Mouse (Mus musculus) MEL (cell line): ENCODE measurements around the gene Zmynd10. TPM values are rescaled to one million over a fixed set of nuclear protein-coding genes. Genes with fewer than 3 reads are reported as not detected.

Source experiments
- DNase-seq: peaks from one replicate; pipeline ENCODE4 v3.0.0; 2011; ENCODE audit warnings: low read depth, low spot score
- H3K27ac ChIP-seq: 2 replicates; pipeline ENCODE4 v1.5.1; 2012; ENCODE audit warnings: low read depth, mild to moderate bottlenecking, control low read depth, low read length, moderate library complexity; ENCODE audit not compliant: control insufficient read depth
- H3K27me3 ChIP-seq, 2 experiments: fragments of 150-350 bp in 1 of 2; sonication (generic) in 1 of 2; 2 replicates each; pipeline ENCODE4 v1.6.1; 2012; ENCODE audit warnings: low read length in 2 of 2, mild to moderate bottlenecking in 2 of 2, improper control_type of control experiment in 1 of 2, moderate library complexity in 1 of 2; ENCODE audit not compliant: insufficient read depth in 2 of 2, control insufficient read depth in 1 of 2
- H3K36me3 ChIP-seq, 2 experiments: 2 replicates each; pipeline ENCODE4 v1.6.1; 2012 to 2014; ENCODE audit warnings: low read length in 2 of 2, improper control_type of control experiment in 1 of 2, inconsistent platforms in 1 of 2, mild to moderate bottlenecking in 1 of 2; ENCODE audit not compliant: insufficient read depth in 2 of 2, control insufficient read depth in 1 of 2
- H3K4me1 ChIP-seq, 2 experiments: fragments of 150-350 bp in 1 of 2; sonication (generic) in 1 of 2; 2 replicates each; pipeline ENCODE4 v1.6.1; 2012; ENCODE audit warnings: low read length in 2 of 2, improper control_type of control experiment in 1 of 2, mild to moderate bottlenecking in 1 of 2; ENCODE audit not compliant: insufficient read depth in 2 of 2, control insufficient read depth in 1 of 2
- H3K4me3 ChIP-seq, 2 experiments: fragments of 150-350 bp in 1 of 2; sonication (generic) in 1 of 2; 2 replicates each; pipeline ENCODE4 v1.5.1; 2012; ENCODE audit warnings: low read depth in 2 of 2, low read length in 2 of 2, mild to moderate bottlenecking in 2 of 2, moderate library complexity in 2 of 2, control low read depth in 1 of 2, improper control_type of control experiment in 1 of 2; ENCODE audit not compliant: control insufficient read depth in 1 of 2, insufficient read depth in 1 of 2
- H3K79me2 ChIP-seq: 2 replicates; pipeline ENCODE4 v1.6.1; 2012; ENCODE audit warnings: mild to moderate bottlenecking, low read length, moderate library complexity; ENCODE audit not compliant: control insufficient read depth, poor library complexity, insufficient read depth
- H3K9ac ChIP-seq: 2 replicates; pipeline ENCODE4 v1.6.1; 2012; ENCODE audit warnings: low read depth, mild to moderate bottlenecking, control low read depth, low read length, moderate library complexity; ENCODE audit not compliant: control insufficient read depth, poor library complexity, severe bottlenecking
- H3K9me3 ChIP-seq: fragments of 150-350 bp; sonication (generic); replicated peaks from 2 replicates; pipeline ENCODE4 v1.6.1; 2012; ENCODE audit warnings: mild to moderate bottlenecking, low read length, improper control_type of control experiment, moderate library complexity; ENCODE audit not compliant: insufficient read depth
- BHLHE40 ChIP-seq: IDR thresholded peaks from 2 replicates; pipeline ENCODE4 v1.6.1; 2012; ENCODE audit warnings: low read depth, mild to moderate bottlenecking, inconsistent platforms, low read length, improper control_type of control experiment, borderline replicate concordance
- ETS1 ChIP-seq: IDR thresholded peaks from 2 replicates; pipeline ENCODE4 v1.6.1; 2012; ENCODE audit warnings: low read depth, mild to moderate bottlenecking, inconsistent platforms, low read length, improper control_type of control experiment, moderate library complexity
- GABPA ChIP-seq: IDR thresholded peaks from 2 replicates; pipeline ENCODE4 v1.6.1; 2012; ENCODE audit warnings: low read depth, mild to moderate bottlenecking, inconsistent platforms, low read length, improper control_type of control experiment, moderate library complexity
- GATA1 ChIP-seq: IDR thresholded peaks from 2 replicates; pipeline ENCODE4 v1.6.1; 2011; ENCODE audit warnings: low read depth, low read length, improper control_type of control experiment
- JUND ChIP-seq: IDR thresholded peaks from 2 replicates; pipeline ENCODE4 v1.6.1; 2011; ENCODE audit warnings: low read depth, mild to moderate bottlenecking, improper control_type of control experiment, low read length
- KAT2A ChIP-seq: conservative IDR thresholded peaks from 2 replicates; pipeline ENCODE4 v1.6.1; 2012; ENCODE audit warnings: low read depth, low read length, improper control_type of control experiment, inconsistent platforms
- MAX ChIP-seq: IDR thresholded peaks from 2 replicates; pipeline ENCODE4 v1.6.1; 2011; ENCODE audit warnings: low read length, improper control_type of control experiment
- MAZ ChIP-seq: IDR thresholded peaks from 2 replicates; pipeline ENCODE4 v1.6.1; 2012; ENCODE audit warnings: low read depth, mild to moderate bottlenecking, inconsistent platforms, low read length, improper control_type of control experiment
- MXI1 ChIP-seq: IDR thresholded peaks from 2 replicates; pipeline ENCODE4 v1.6.1; 2011; ENCODE audit warnings: mild to moderate bottlenecking, low read depth, low read length, improper control_type of control experiment
- MYC ChIP-seq: IDR thresholded peaks from 2 replicates; pipeline ENCODE4 v1.6.1; 2011; ENCODE audit warnings: low read depth, mild to moderate bottlenecking, low read length, improper control_type of control experiment, moderate library complexity
- POLR2A ChIP-seq, 2 experiments: IDR thresholded peaks; 2 replicates each; pipeline ENCODE4 v1.6.1; 2011 to 2012; ENCODE audit warnings: low read length in 2 of 2, mild to moderate bottlenecking in 2 of 2, control low read depth in 1 of 2, improper control_type of control experiment in 1 of 2, low read depth in 1 of 2, moderate library complexity in 1 of 2; ENCODE audit not compliant: control insufficient read depth in 1 of 2, insufficient read depth in 1 of 2, poor library complexity in 1 of 2
- POLR2AphosphoS2 ChIP-seq: IDR thresholded peaks from 2 replicates; pipeline ENCODE4 v1.6.1; 2011; ENCODE audit warnings: low read length, improper control_type of control experiment
- POLR2AphosphoS5 ChIP-seq: IDR thresholded peaks from 2 replicates; pipeline ENCODE4 v1.6.1; 2012; ENCODE audit warnings: low read depth, borderline replicate concordance, mild to moderate bottlenecking, inconsistent platforms, low read length, moderate library complexity, mixed read lengths
- RAD21 ChIP-seq: IDR thresholded peaks from 2 replicates; pipeline ENCODE4 v1.6.1; 2011; ENCODE audit warnings: mild to moderate bottlenecking, low read depth, low read length, improper control_type of control experiment
- RCOR1 ChIP-seq: IDR thresholded peaks from 2 replicates; pipeline ENCODE4 v1.6.1; 2012; ENCODE audit warnings: low read depth, mild to moderate bottlenecking, inconsistent platforms, low read length, improper control_type of control experiment
- UBTF ChIP-seq: IDR thresholded peaks from 2 replicates; pipeline ENCODE4 v1.6.1; 2012; ENCODE audit warnings: low read depth, mild to moderate bottlenecking, inconsistent platforms, low read length, improper control_type of control experiment, moderate library complexity, borderline replicate concordance; ENCODE audit not compliant: insufficient read depth
- USF1 ChIP-seq: IDR thresholded peaks from 2 replicates; pipeline ENCODE4 v1.6.1; 2014; ENCODE audit warnings: low read depth, mild to moderate bottlenecking, inconsistent platforms, low read length, improper control_type of control experiment, moderate library complexity
- USF2 ChIP-seq, 2 experiments: IDR thresholded peaks; 2 replicates each; pipeline ENCODE4 v1.6.1; 2011 to 2012; ENCODE audit warnings: improper control_type of control experiment in 2 of 2, low read length in 2 of 2, borderline replicate concordance in 1 of 2, inconsistent platforms in 1 of 2, low read depth in 1 of 2, mild to moderate bottlenecking in 1 of 2; ENCODE audit not compliant: insufficient read depth in 1 of 2
- ZC3H11A ChIP-seq: IDR thresholded peaks from 2 replicates; pipeline ENCODE4 v1.6.1; 2012; ENCODE audit warnings: low read depth, mild to moderate bottlenecking, inconsistent platforms, low read length, improper control_type of control experiment
- ZKSCAN1 ChIP-seq: IDR thresholded peaks from 2 replicates; pipeline ENCODE4 v1.6.1; 2012; ENCODE audit warnings: low read depth, mild to moderate bottlenecking, inconsistent platforms, low read length, improper control_type of control experiment, moderate library complexity
- ZMIZ1 ChIP-seq: IDR thresholded peaks from 2 replicates; pipeline ENCODE4 v1.6.1; 2012; ENCODE audit warnings: low read depth, mild to moderate bottlenecking, inconsistent platforms, low read length, improper control_type of control experiment, moderate library complexity
- ZNF384 ChIP-seq: IDR thresholded peaks from 2 replicates; pipeline ENCODE4 v1.6.1; 2012; ENCODE audit warnings: low read depth, mild to moderate bottlenecking, inconsistent platforms, low read length, improper control_type of control experiment
- polyA plus RNA-seq, 2 experiments: library from polyadenylated mRNA; stranded (reverse) in 1 of 2; unstranded in 1 of 2; fragments of >175 nt in 1 of 2; fragments of >200 nt in 1 of 2; gene quantifications; 2 replicates each; pipeline versions ENCODE4 v1.2.1 to v1.2.4; 2012; ENCODE audit warnings: low replicate concordance in 2 of 2, low read depth in 1 of 2; ENCODE audit not compliant: insufficient read length in 2 of 2, insufficient read depth in 1 of 2, missing spikeins in 1 of 2
- total RNA-seq: library from RNA; depleted of rRNA; stranded (reverse); fragments of 300-350 nt; gene quantifications from 2 replicates; pipeline ENCODE4 v1.2.3, GENCODE M21; 2012

Gene Zmynd10
- total and polyA plus RNA-seq, 3 experiments = 0.31 to 0.85 TPM; not detected in 1

GRCm38 (mm10) chr9:107510384-107511100, 36.6 kb upstream of the Zmynd10 start:
- no peak for DNase-seq
- Histone ChIP-seq H3K9ac (no peak overlapping the region), H3K27me3 (peaks cover 3% of the 10 kb centered on the region in 2 experiments; a peak in 3 of 4 replicates), H3K79me2 (no peaks in the 10 kb centered on the region), H3K4me1 (no peaks in the 10 kb centered on the region), H3K9me3 (no peaks in the 10 kb centered on the region), H3K36me3 (no peaks in the 10 kb centered on the region), H3K27ac (no peak overlapping the region), H3K4me3 (no peak overlapping the region)
- TF ChIP-seq ZKSCAN1 (no peak), UBTF (no peak), KAT2A (no peak), MXI1 (no peak), MAX (no peak), JUND (no peak), POLR2A (IDR thresholded peaks at IDR 0.05; ENCODE audit: control insufficient read depth in 1 of 2, insufficient read depth in 1 of 2, low read depth in 1 of 2, low read length in 2 of 2, poor library complexity in 1 of 2) (no peak), RAD21 (no peak)

GRCm38 (mm10) chr9:107511436-107511835, 35.7 kb upstream of the Zmynd10 start:
- H3K4me1 ChIP-seq = no peaks in the 10 kb centered on the region
- TF ChIP-seq MYC (no peak), RCOR1 (no peak), POLR2AphosphoS2 (no peak), MAZ (no peak), USF1 (no peak), ZMIZ1 (no peak), POLR2A (IDR thresholded peaks at IDR 0.05; ENCODE audit: control insufficient read depth in 1 of 2, insufficient read depth in 1 of 2, low read depth in 1 of 2, low read length in 2 of 2, poor library complexity in 1 of 2) (no peak), ETS1 (no peak), ZNF384 (no peak), ZKSCAN1 (no peak), ZC3H11A (no peak), JUND (no peak), UBTF (no peak), GATA1 (no peak), USF2 (IDR thresholded peaks at IDR 0.05; ENCODE audit: borderline replicate concordance in 1 of 2, insufficient read depth in 1 of 2, low read depth in 1 of 2, low read length in 2 of 2) (no peak), POLR2AphosphoS5 (no peak), GABPA (no peak), BHLHE40 (no peak)
- H3K79me2 ChIP-seq = no peaks in the 10 kb centered on the region
- H3K27me3 ChIP-seq = peaks cover 3% of the 10 kb centered on the region in 2 experiments; a peak in 3 of 4 replicates
- no peaks in the 10 kb centered on the region for H3K9me3 ChIP-seq
- H3K9ac ChIP-seq = no peak overlapping the region
- no peaks in the 10 kb centered on the region for H3K36me3 ChIP-seq
- no peak overlapping the region for H3K27ac ChIP-seq
- H3K4me3 ChIP-seq = no peak overlapping the region
- DNase-seq = no peak
